Mouse (Mus musculus): ENCODE data around the gene Olfr1186.
"Not testable (repeated sequence)": the region's sequence is repeated elsewhere in the genome, so short reads cannot be mapped to it uniquely, and the experiment has no call there.

Olfr1186 gene

GRCm38 (mm10) chr2:88518251-88518650 lies at the start of gene Olfr1186:
Gene Olfr1186, plus strand, starts transcription at chr2:88518551.
- DNase-seq (ENCODE audit: low read depth, low spot score) = no peak

DNA sequence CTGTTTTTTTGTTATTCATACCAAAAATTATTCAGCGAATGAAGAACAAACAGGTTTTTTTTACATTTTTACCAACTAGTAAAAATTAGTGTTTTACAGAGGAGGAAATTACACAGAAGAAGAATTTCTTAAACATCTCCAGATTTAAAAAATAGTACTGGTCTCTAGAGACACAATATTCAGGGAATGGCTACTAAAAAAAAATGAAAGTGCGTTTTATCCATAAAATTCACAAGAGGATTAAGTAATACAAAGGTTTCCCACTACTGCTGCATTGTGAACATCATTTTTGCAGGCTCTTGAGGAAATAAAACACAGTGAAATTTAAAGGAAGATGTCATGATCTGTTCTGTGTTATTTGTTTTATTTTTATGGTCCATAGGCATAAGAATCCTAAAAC lies 35.1 kb upstream of the Olfr1186 start, which contains the start of gene Olfr1184:
Olfr1184 (plus strand) TSS at position 301 of the 400 bp plus-strand sequence.
- no peak for DNase-seq (ENCODE audit: low read depth, low spot score)

DNA sequence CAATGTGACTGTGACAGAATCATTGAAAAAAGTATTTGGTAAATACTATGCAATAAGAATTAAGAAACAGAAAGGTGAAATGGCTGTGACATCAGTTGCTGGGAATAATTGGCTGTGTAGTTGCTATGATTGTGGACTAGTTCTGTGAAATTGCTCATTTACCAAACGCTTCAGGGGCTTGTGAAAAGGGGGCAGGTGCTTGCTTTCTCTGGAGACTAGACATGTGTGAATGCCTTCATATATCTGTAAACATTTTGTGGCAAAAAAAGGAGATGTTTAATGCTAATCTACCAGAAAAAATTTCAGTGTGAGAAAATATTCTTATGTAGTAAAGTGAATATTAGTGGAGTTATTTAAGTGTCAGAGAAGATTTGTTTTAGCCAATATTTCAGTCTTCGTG lies 25.3 kb upstream of the Olfr1186 start, which contains the start of gene Olfr1185-ps1:
Olfr1185-ps1 (plus strand) TSS at position 301 of the 400 bp plus-strand sequence.
- no peak for DNase-seq (ENCODE audit: low read depth, low spot score)

DNA sequence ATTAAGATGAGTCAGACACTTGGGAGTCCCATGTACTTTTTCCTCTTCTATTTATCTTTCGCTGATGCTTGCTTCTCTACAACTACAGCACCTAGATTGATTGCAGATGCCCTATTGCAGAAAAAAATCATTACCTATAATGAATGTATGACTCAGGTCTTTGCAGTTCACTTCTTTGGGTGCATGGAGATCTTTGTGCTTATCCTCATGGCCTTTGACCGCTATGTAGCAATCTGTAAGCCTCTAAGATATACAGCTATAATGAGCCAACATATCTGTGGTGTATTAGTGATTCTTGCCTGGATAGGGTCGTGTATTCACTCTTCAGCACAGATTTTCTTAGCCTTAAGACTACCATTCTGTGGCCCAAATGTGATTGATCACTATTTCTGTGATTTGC lies 7.4 kb downstream of the Olfr1186 start:
- no peak for DNase-seq (ENCODE audit: low read depth, low spot score)

- DNase-seq (ENCODE audit: low read depth, low spot score) = no peak
Observed at GRCm38 (mm10) chr2:88556635-88557034, 38.3 kb downstream of the Olfr1186 start, which contains the start of gene Olfr1188. Gene Olfr1188, plus strand, starts transcription at chr2:88556935.

DNA sequence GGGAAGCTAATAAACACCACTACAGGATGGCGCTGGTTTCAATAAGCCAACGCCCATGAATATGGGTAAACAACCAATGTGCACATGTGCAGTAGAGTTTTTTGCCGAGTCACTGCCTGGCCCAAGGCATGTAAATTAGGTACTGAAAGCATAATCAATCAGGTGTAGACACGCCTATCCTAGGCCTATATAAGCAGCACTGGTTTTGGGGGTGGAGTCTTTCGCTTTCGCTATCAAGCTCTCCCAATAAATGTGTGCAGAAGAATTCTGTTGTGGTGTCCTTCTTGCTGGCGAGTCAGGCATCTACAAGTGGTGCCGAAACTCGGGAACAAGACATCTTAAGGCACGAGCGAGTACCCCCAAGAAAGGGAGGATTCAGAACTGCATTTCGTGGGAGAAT lies 54.3 kb downstream of the Olfr1186 start:
- not testable (repeated sequence) for DNase-seq (ENCODE audit: low read depth, low spot score)
